Mouse (Mus musculus) bone marrow macrophage, adult 2 months (primary cell): ENCODE results near the gene Smo. TPM values are rescaled to one million over a fixed set of nuclear protein-coding genes. Genes with fewer than 3 reads are reported as not detected.
A peak's percentile ranks its signal among the peaks of the same experiment; 100 is the strongest.

Source experiments
- H3K27ac ChIP-seq: 2 replicates; pipeline ENCODE4 v1.5.1; 2012; ENCODE audit warnings: low read depth, low read length; ENCODE audit not compliant: insufficient read depth
- H3K4me1 ChIP-seq: 2 replicates; pipeline ENCODE4 v1.6.1; 2012; ENCODE audit warnings: low read length; ENCODE audit not compliant: control insufficient read depth, insufficient read depth
- H3K4me3 ChIP-seq: 2 replicates; pipeline ENCODE4 v1.5.1; 2012; ENCODE audit warnings: mild to moderate bottlenecking, low read length, moderate library complexity; ENCODE audit not compliant: insufficient read depth
- CTCF ChIP-seq: IDR thresholded peaks from 2 replicates; pipeline ENCODE4 v1.5.1; 2012; ENCODE audit warnings: low read depth, mild to moderate bottlenecking, low read length, moderate library complexity
- POLR2A ChIP-seq: IDR thresholded peaks from 2 replicates; pipeline ENCODE4 v1.6.1; 2012; ENCODE audit warnings: mild to moderate bottlenecking, low read depth, low read length, borderline replicate concordance
- polyA plus RNA-seq: library from polyadenylated mRNA; stranded (reverse); fragments of >200 nt; gene quantifications from 2 replicates; pipeline ENCODE4 v1.2.4, GENCODE M21; 2012; ENCODE audit not compliant: missing spikeins, insufficient read depth, insufficient read length

Gene Smo
- not detected in 2 replicates for polyA plus RNA-seq

- Histone ChIP-seq H3K27ac (no peak within 1 kb of the TSS), H3K4me3 (peak within 1 kb of the TSS; percentile 74), H3K4me1 (0 out of 2 replicates have a peak, but pooled peaks cover 3% of the 10 kb centered on the region)
- TF ChIP-seq CTCF, result no peak
- TF ChIP-seq POLR2A, result no peak
These were observed at the start of gene Smo for GRCm38 (mm10) chr6:29735336-29735688. Gene Smo, plus strand, starts transcription at chr6:29735503.

GRCm38 (mm10) chr6:29685952-29686351, 49.4 kb upstream of the Smo start:
- no peak overlapping the region for H3K4me3 ChIP-seq
- H3K4me1 ChIP-seq, result peaks cover 4% of the 10 kb centered on the region; the same call in 1 of the 2 replicates
- H3K27ac ChIP-seq, result no peak overlapping the region
- TF ChIP-seq CTCF (no peak), POLR2A (no peak)

GRCm38 (mm10) chr6:29689458-29689857, 45.8 kb upstream of the Smo start:
- H3K27ac ChIP-seq, result no peak overlapping the region

GRCm38 (mm10) chr6:29693953-29694352, 41.4 kb upstream of the Smo start, which contains the start of gene Tspan33:
Gene Tspan33, plus strand, starts transcription at chr6:29694222.
- TF ChIP-seq CTCF, result no peak
- TF ChIP-seq POLR2A, result no peak
- H3K27ac ChIP-seq, result no peak within 1 kb of the TSS
- H3K4me1 ChIP-seq, result peaks cover 14% of the 10 kb centered on the region
- peak within 1 kb of the TSS; percentile 53 for H3K4me3 ChIP-seq

More at GRCm38 (mm10) chr6:29689458-29689857, 45.8 kb upstream of the Smo start:
- TF ChIP-seq CTCF, result no peak
- no peak for TF ChIP-seq POLR2A
- H3K4me1 ChIP-seq, result peaks cover 4% of the 10 kb centered on the region; the same call in 1 of the 2 replicates
- no peak overlapping the region for H3K4me3 ChIP-seq

- TF ChIP-seq CTCF (no peak), POLR2A (no peak)
- peaks cover 14% of the 10 kb centered on the region for H3K4me1 ChIP-seq
- H3K27ac ChIP-seq, result no peak overlapping the region
- H3K4me3 ChIP-seq, result peak overlapping the region; percentile 53
These were observed 40.7 kb upstream of the Smo start for GRCm38 (mm10) chr6:29694375-29695289.

- Histone ChIP-seq H3K27ac (no peak overlapping the region), H3K4me3 (no peak overlapping the region)
- TF ChIP-seq POLR2A, result no peak
- TF ChIP-seq CTCF, result no peak
These were observed 40.0 kb upstream of the Smo start for GRCm38 (mm10) chr6:29695290-29695674.

GRCm38 (mm10) chr6:29695975-29696374, 39.3 kb upstream of the Smo start:
- TF ChIP-seq POLR2A (no peak), CTCF (no peak)
- Histone ChIP-seq H3K4me3 (no peak overlapping the region), H3K27ac (no peak overlapping the region), H3K4me1 (peaks cover 14% of the 10 kb centered on the region)

More at GRCm38 (mm10) chr6:29695290-29695674, 40.0 kb upstream of the Smo start:
- peaks cover 14% of the 10 kb centered on the region for H3K4me1 ChIP-seq

- H3K4me3 ChIP-seq, result no peak overlapping the region
- H3K27ac ChIP-seq, result no peak overlapping the region
- H3K4me1 ChIP-seq, result peaks cover 17% of the 10 kb centered on the region
- TF ChIP-seq POLR2A (no peak), CTCF (no peak)
These were observed 38.2 kb upstream of the Smo start for GRCm38 (mm10) chr6:29697139-29697538.

GRCm38 (mm10) chr6:29697548-29697947, 37.8 kb upstream of the Smo start:
- Histone ChIP-seq H3K4me3 (no peak overlapping the region), H3K27ac (no peak overlapping the region), H3K4me1 (peaks cover 18% of the 10 kb centered on the region)
- TF ChIP-seq CTCF, result no peak
- no peak for TF ChIP-seq POLR2A
